Mouse (Mus musculus): ENCODE results near the gene Pip4k2c. TPM values are rescaled to one million over a fixed set of nuclear protein-coding genes. Genes with fewer than 3 reads are reported as not detected.

Gene Pip4k2c
- total RNA-seq, 2 experiments from 2014 or later, result 35.3 to 58.6 TPM

GRCm38 (mm10) chr10:127190398-127191190 lies 20.8 kb downstream of the Pip4k2c start:
- no peak for ATAC-seq (replicated peaks; ENCODE audit: low FRiP score, low TSS enrichment, poor library complexity, severe bottlenecking)

GRCm38 (mm10) chr10:127189651-127190381 lies 21.6 kb downstream of the Pip4k2c start, which contains the start of gene Arhgef25:
Gene Arhgef25 (minus strand): TSS chr10:127190083.
- peak; percentile 11 for ATAC-seq (replicated peaks; ENCODE audit: low FRiP score, low TSS enrichment, poor library complexity, severe bottlenecking)

GRCm38 (mm10) chr10:127189116-127189650 lies 22.2 kb downstream of the Pip4k2c start:
- peak; percentile 69 for ATAC-seq (replicated peaks; ENCODE audit: low FRiP score, low TSS enrichment, poor library complexity, severe bottlenecking)

- 0 out of 2 replicates have a peak, but pooled peaks have one; percentile 2 for ATAC-seq (replicated peaks; ENCODE audit: low FRiP score, low TSS enrichment, poor library complexity, severe bottlenecking)
Observed at GRCm38 (mm10) chr10:127188465-127189115, 22.8 kb downstream of the Pip4k2c start.

GRCm38 (mm10) chr10:127188079-127188453 lies 23.3 kb downstream of the Pip4k2c start:
- ATAC-seq (replicated peaks; ENCODE audit: low FRiP score, low TSS enrichment, poor library complexity, severe bottlenecking), result no peak

- ATAC-seq (replicated peaks; ENCODE audit: low FRiP score, low TSS enrichment, poor library complexity, severe bottlenecking), result no peak
Observed at GRCm38 (mm10) chr10:127187371-127188078, 23.9 kb downstream of the Pip4k2c start.

GRCm38 (mm10) chr10:127186451-127186850 lies 24.9 kb downstream of the Pip4k2c start:
- no peak for ATAC-seq (replicated peaks; ENCODE audit: low FRiP score, low TSS enrichment, poor library complexity, severe bottlenecking)

- ATAC-seq (replicated peaks; ENCODE audit: low FRiP score, low TSS enrichment, poor library complexity, severe bottlenecking), result no peak
Observed at GRCm38 (mm10) chr10:127185506-127185905, 25.9 kb downstream of the Pip4k2c start.

- no peak for ATAC-seq (replicated peaks; ENCODE audit: low FRiP score, low TSS enrichment, poor library complexity, severe bottlenecking)
Observed at GRCm38 (mm10) chr10:127185101-127185500, 26.3 kb downstream of the Pip4k2c start.

- ATAC-seq (replicated peaks; ENCODE audit: low FRiP score, low TSS enrichment, poor library complexity, severe bottlenecking), result 0 out of 2 replicates have a peak, but pooled peaks have one; percentile 19
Observed at GRCm38 (mm10) chr10:127183759-127184158, 27.6 kb downstream of the Pip4k2c start.

GRCm38 (mm10) chr10:127182624-127183023 lies 28.8 kb downstream of the Pip4k2c start:
- ATAC-seq (replicated peaks; ENCODE audit: low FRiP score, low TSS enrichment, poor library complexity, severe bottlenecking), result no peak

GRCm38 (mm10) chr10:127181566-127181965 lies 29.8 kb downstream of the Pip4k2c start:
- ATAC-seq (replicated peaks; ENCODE audit: low FRiP score, low TSS enrichment, poor library complexity, severe bottlenecking), result no peak

GRCm38 (mm10) chr10:127180695-127181047 lies 30.7 kb downstream of the Pip4k2c start:
- ATAC-seq (replicated peaks; ENCODE audit: low FRiP score, low TSS enrichment, poor library complexity, severe bottlenecking), result no peak

- no peak for ATAC-seq (replicated peaks; ENCODE audit: low FRiP score, low TSS enrichment, poor library complexity, severe bottlenecking)
Observed at GRCm38 (mm10) chr10:127179871-127180694, 31.3 kb downstream of the Pip4k2c start, which contains the start of gene Slc26a10. Gene Slc26a10 (minus strand): TSS chr10:127180645.

- peak; percentile 16; the same call in 1 of the 2 replicates for ATAC-seq (replicated peaks; ENCODE audit: low FRiP score, low TSS enrichment, poor library complexity, severe bottlenecking)
Observed at GRCm38 (mm10) chr10:127178286-127179027, 32.9 kb downstream of the Pip4k2c start.

GRCm38 (mm10) chr10:127177719-127178118 lies 33.7 kb downstream of the Pip4k2c start:
- ATAC-seq (replicated peaks; ENCODE audit: low FRiP score, low TSS enrichment, poor library complexity, severe bottlenecking), result peak; percentile 59

- ATAC-seq (replicated peaks; ENCODE audit: low FRiP score, low TSS enrichment, poor library complexity, severe bottlenecking), result no peak
Observed at GRCm38 (mm10) chr10:127177235-127177634, 34.1 kb downstream of the Pip4k2c start.

GRCm38 (mm10) chr10:127176756-127177155 lies 34.6 kb downstream of the Pip4k2c start:
- ATAC-seq (replicated peaks; ENCODE audit: low FRiP score, low TSS enrichment, poor library complexity, severe bottlenecking), result no peak

Measured in megakaryocyte-erythroid progenitor cell, adult 5-6 weeks (primary cell).